Mouse (Mus musculus) cerebellum, adult 2 months (tissue): ENCODE data around the gene Hnrnpul2. TPM values are rescaled to one million over a fixed set of nuclear protein-coding genes. Genes with fewer than 3 reads are reported as not detected.

ENCODE experiments used
- DNase-seq, 2 experiments: peaks; one replicate each; pipeline ENCODE4 v3.0.0; 2021
- H3K27ac ChIP-seq: fragments of 200-500 bp; 2 replicates; pipeline ENCODE4 v1.5.1; 2012; ENCODE audit warnings: low read length, control low read depth, inconsistent platforms; ENCODE audit not compliant: insufficient read depth
- H3K27me3 ChIP-seq: fragments of 200-500 bp; 2 replicates; pipeline ENCODE4 v1.6.1; 2012; ENCODE audit warnings: inconsistent platforms, mild to moderate bottlenecking, low read length, moderate library complexity; ENCODE audit not compliant: control insufficient read depth, insufficient read depth
- H3K4me1 ChIP-seq: fragments of 200-500 bp; 2 replicates; pipeline ENCODE4 v1.6.1; 2011; ENCODE audit warnings: low read length; ENCODE audit not compliant: control insufficient read depth, insufficient read depth
- H3K4me3 ChIP-seq: fragments of 200-500 bp; replicated peaks from 2 replicates; pipeline ENCODE3; 2011; ENCODE audit warnings: mild to moderate bottlenecking, low read depth, low read length, control low read depth; ENCODE audit not compliant: insufficient read depth
- CTCF ChIP-seq: fragments of 200-500 bp; IDR thresholded peaks from 2 replicates; pipeline ENCODE4 v1.5.1; 2011; ENCODE audit warnings: low read depth, mild to moderate bottlenecking, control low read depth, low read length, moderate library complexity, borderline replicate concordance; ENCODE audit not compliant: insufficient read depth
- POLR2A ChIP-seq: fragments of 200-500 bp; IDR thresholded peaks from 2 replicates; pipeline ENCODE4 v1.6.1; 2011; ENCODE audit warnings: low read length, control low read depth, borderline replicate concordance; ENCODE audit not compliant: insufficient read depth
- WGBS: fragments of 180-500 bp; shearing (Covaris S2); methylation state at CpG from one replicate; pipeline ENCODE4 v1.1.7; 2018; 5-methylcytosine and 5-hydroxymethylcytosine counted together
- polyA plus RNA-seq: library from polyadenylated mRNA; depleted of rRNA; stranded (reverse); fragments of >200 nt; gene quantifications from 2 replicates; pipeline ENCODE4 v1.2.3, GENCODE M21; 2012; rRNA removed

The Hnrnpul2 gene
- 97.7 and 101 TPM in 2 replicates for polyA plus RNA-seq

GRCm38 (mm10) chr19:8819596-8820423 is at the start of gene Hnrnpul2:
TSS of gene Hnrnpul2 (plus strand) at chr19:8820010.
- peak within 1 kb of the TSS; percentile 86 for H3K4me3 ChIP-seq
- H3K4me1 ChIP-seq, result peaks cover 7% of the 10 kb centered on the region; the same call in 1 of the 2 replicates
- peak; percentile 98 to 99 for DNase-seq
- TF ChIP-seq CTCF, result no peak
- peak; percentile 96; the same call in 1 of the 2 replicates for TF ChIP-seq POLR2A
- WGBS, result under 1% methylated on average over 81 of the region's 83 CpGs
- H3K27ac ChIP-seq, result peak within 1 kb of the TSS; percentile 95
- H3K27me3 ChIP-seq, result no peaks in the 10 kb centered on the region

GRCm38 (mm10) chr19:8770567-8771270 is 49.1 kb upstream of the Hnrnpul2 start, which contains the start of gene Tmem223:
TSS of gene Tmem223 (plus strand) at chr19:8770996.
- Histone ChIP-seq H3K27ac (peak within 1 kb of the TSS; percentile 89), H3K4me3 (peak within 1 kb of the TSS; percentile 97), H3K27me3 (no peaks in the 10 kb centered on the region), H3K4me1 (peaks cover 4% of the 10 kb centered on the region)
- 14% methylated on average over 29 of the region's 29 CpGs for WGBS
- DNase-seq, result peak; percentile 81 to 83
- TF ChIP-seq CTCF (no peak), POLR2A (peak; percentile 93)

- no peaks in the 10 kb centered on the region for H3K27me3 ChIP-seq
- no peak for DNase-seq
- H3K27ac ChIP-seq, result no peak overlapping the region
- no peak overlapping the region for H3K4me3 ChIP-seq
- peaks cover 4% of the 10 kb centered on the region for H3K4me1 ChIP-seq
- WGBS, result 73% methylated on average over 5 of the region's 5 CpGs
- TF ChIP-seq CTCF (no peak), POLR2A (no peak)
Observed at GRCm38 (mm10) chr19:8772996-8773395, 46.8 kb upstream of the Hnrnpul2 start.

GRCm38 (mm10) chr19:8773409-8773808 is 46.4 kb upstream of the Hnrnpul2 start:
- Histone ChIP-seq H3K27me3 (no peaks in the 10 kb centered on the region), H3K27ac (no peak overlapping the region), H3K4me3 (peak overlapping the region; percentile 22), H3K4me1 (peaks cover 4% of the 10 kb centered on the region)
- no peak for DNase-seq
- 44% methylated on average over 6 of the region's 6 CpGs for WGBS
- TF ChIP-seq CTCF (no peak), POLR2A (no peak)

- TF ChIP-seq POLR2A (peak; percentile 95), CTCF (no peak)
- peak within 1 kb of the TSS; percentile 94 for H3K4me3 ChIP-seq
- H3K27ac ChIP-seq, result peak within 1 kb of the TSS; percentile 93
- H3K4me1 ChIP-seq, result peaks cover 4% of the 10 kb centered on the region
- H3K27me3 ChIP-seq, result no peaks in the 10 kb centered on the region
- WGBS, result under 1% methylated on average over 68 of the region's 68 CpGs
- peak; percentile 96 to 98 for DNase-seq
Observed at GRCm38 (mm10) chr19:8774086-8774835, 45.5 kb upstream of the Hnrnpul2 start, which contains the start of gene Tmem179b. TSS of gene Tmem179b (minus strand) at chr19:8774467.

- no peak for TF ChIP-seq POLR2A
- no peak for TF ChIP-seq CTCF
- WGBS, result 2% methylated on average over 20 of the region's 20 CpGs
- H3K4me3 ChIP-seq, result peak overlapping the region; percentile 94
- H3K4me1 ChIP-seq, result peaks cover 4% of the 10 kb centered on the region
- H3K27me3 ChIP-seq, result no peaks in the 10 kb centered on the region
- DNase-seq, result no peak
- peak overlapping the region; percentile 93 for H3K27ac ChIP-seq
Observed at GRCm38 (mm10) chr19:8774951-8775421, 44.8 kb upstream of the Hnrnpul2 start.
